Mouse (Mus musculus): ENCODE data around the gene Rarb. TPM values are rescaled to one million over a fixed set of nuclear protein-coding genes. Genes with fewer than 3 reads are reported as not detected.

Gene Rarb
- total RNA-seq (2014; rRNA removed) (13.3 and 16.7 TPM in 2 replicates), polyA plus RNA-seq (2015; fragmentation: Nextera tagmentation; extraction: Ambion mirVana) (4.4 and 5.3 TPM in 2 replicates)

GRCm38 (mm10) chr14:16818602-16819250 is at the start of gene Rarb:
TSS of gene Rarb (minus strand) at chr14:16819156.
- no peak within 1 kb of the TSS for H3K4me3 ChIP-seq (ENCODE audit: low read depth, low read length)
- H3K4me1 ChIP-seq (ENCODE audit: insufficient read depth, low read length) = peaks cover 6% of the 10 kb centered on the region; the same call in 1 of the 2 replicates
- no peaks in the 10 kb centered on the region for H3K36me3 ChIP-seq (ENCODE audit: insufficient read depth, low read length)
- H3K9ac ChIP-seq (replicated peaks; ENCODE audit: low read length, poor library complexity, severe bottlenecking) = no peak within 1 kb of the TSS
- DNase-seq (ENCODE audit: low spot score) (no peak), ATAC-seq (ENCODE audit: low FRiP score) (no peak)
- TF ChIP-seq CTCF (IDR thresholded peaks at IDR 0.05) = no peak
- H3K27me3 ChIP-seq (ENCODE audit: insufficient read depth, low read length) = no peaks in the 10 kb centered on the region
- H3K9me3 ChIP-seq (ENCODE audit: low read length) = no peaks in the 10 kb centered on the region
- H3K4me2 ChIP-seq (ENCODE audit: low read depth, low read length, poor library complexity, severe bottlenecking) = no peak within 1 kb of the TSS
- no peak within 1 kb of the TSS for H3K27ac ChIP-seq (ENCODE audit: low read depth, low read length)
- WGBS = 96% methylated on average over 4 of the region's 4 CpGs

- no peak overlapping the region for H3K4me2 ChIP-seq (ENCODE audit: low read depth, low read length, poor library complexity, severe bottlenecking)
- no peaks in the 10 kb centered on the region for H3K36me3 ChIP-seq (ENCODE audit: insufficient read depth, low read length)
- no peak for TF ChIP-seq CTCF (IDR thresholded peaks at IDR 0.05)
- 77% methylated on average over 3 of the region's 3 CpGs for WGBS
- no peaks in the 10 kb centered on the region for H3K9me3 ChIP-seq (ENCODE audit: low read length)
- no peaks in the 10 kb centered on the region for H3K4me1 ChIP-seq (ENCODE audit: insufficient read depth, low read length)
- ATAC-seq (ENCODE audit: low FRiP score) (no peak), DNase-seq (ENCODE audit: low spot score) (no peak)
- H3K27me3 ChIP-seq (ENCODE audit: insufficient read depth, low read length) = no peaks in the 10 kb centered on the region
- H3K9ac ChIP-seq (replicated peaks; ENCODE audit: low read length, poor library complexity, severe bottlenecking) = no peak overlapping the region
- no peak overlapping the region for H3K4me3 ChIP-seq (ENCODE audit: low read depth, low read length)
- H3K27ac ChIP-seq (ENCODE audit: low read depth, low read length) = no peak overlapping the region
Measured at GRCm38 (mm10) chr14:16842036-16842435, 23.1 kb upstream of the Rarb start.

GRCm38 (mm10) chr14:16841597-16841989 is 22.6 kb upstream of the Rarb start:
- ATAC-seq (ENCODE audit: low FRiP score) (no peak), DNase-seq (ENCODE audit: low spot score) (no peak)
- 71% methylated on average over 6 of the region's 6 CpGs for WGBS
- H3K9me3 ChIP-seq (ENCODE audit: low read length) = no peaks in the 10 kb centered on the region
- no peaks in the 10 kb centered on the region for H3K36me3 ChIP-seq (ENCODE audit: insufficient read depth, low read length)
- H3K4me1 ChIP-seq (ENCODE audit: insufficient read depth, low read length) = no peaks in the 10 kb centered on the region
- H3K9ac ChIP-seq (replicated peaks; ENCODE audit: low read length, poor library complexity, severe bottlenecking) = no peak overlapping the region
- H3K4me2 ChIP-seq (ENCODE audit: low read depth, low read length, poor library complexity, severe bottlenecking) = no peak overlapping the region
- H3K4me3 ChIP-seq (ENCODE audit: low read depth, low read length) = no peak overlapping the region
- no peak overlapping the region for H3K27ac ChIP-seq (ENCODE audit: low read depth, low read length)
- no peak for TF ChIP-seq CTCF (IDR thresholded peaks at IDR 0.05)
- H3K27me3 ChIP-seq (ENCODE audit: insufficient read depth, low read length) = no peaks in the 10 kb centered on the region

GRCm38 (mm10) chr14:16840951-16841596 is 22.1 kb upstream of the Rarb start:
- 43% methylated on average over 8 of the region's 8 CpGs for WGBS
- Histone ChIP-seq H3K27ac (ENCODE audit: low read depth, low read length) (no peak overlapping the region), H3K4me2 (ENCODE audit: low read depth, low read length, poor library complexity, severe bottlenecking) (no peak overlapping the region), H3K27me3 (ENCODE audit: insufficient read depth, low read length) (no peaks in the 10 kb centered on the region), H3K9ac (replicated peaks; ENCODE audit: low read length, poor library complexity, severe bottlenecking) (no peak overlapping the region), H3K4me3 (ENCODE audit: low read depth, low read length) (no peak overlapping the region), H3K4me1 (ENCODE audit: insufficient read depth, low read length) (no peaks in the 10 kb centered on the region), H3K36me3 (ENCODE audit: insufficient read depth, low read length) (no peaks in the 10 kb centered on the region), H3K9me3 (ENCODE audit: low read length) (no peaks in the 10 kb centered on the region)
- peak; percentile 86 for DNase-seq (ENCODE audit: low spot score)
- TF ChIP-seq CTCF (IDR thresholded peaks at IDR 0.05) = no peak
- no peak for ATAC-seq (ENCODE audit: low FRiP score)

GRCm38 (mm10) chr14:16840135-16840534 is 21.2 kb upstream of the Rarb start:
- Histone ChIP-seq H3K27ac (ENCODE audit: low read depth, low read length) (no peak overlapping the region), H3K4me3 (ENCODE audit: low read depth, low read length) (no peak overlapping the region), H3K9ac (replicated peaks; ENCODE audit: low read length, poor library complexity, severe bottlenecking) (no peak overlapping the region), H3K36me3 (ENCODE audit: insufficient read depth, low read length) (no peaks in the 10 kb centered on the region), H3K9me3 (ENCODE audit: low read length) (no peaks in the 10 kb centered on the region), H3K4me1 (ENCODE audit: insufficient read depth, low read length) (no peaks in the 10 kb centered on the region), H3K27me3 (ENCODE audit: insufficient read depth, low read length) (no peaks in the 10 kb centered on the region), H3K4me2 (ENCODE audit: low read depth, low read length, poor library complexity, severe bottlenecking) (no peak overlapping the region)
- TF ChIP-seq CTCF (IDR thresholded peaks at IDR 0.05) = no peak
- DNase-seq (ENCODE audit: low spot score) (no peak), ATAC-seq (ENCODE audit: low FRiP score) (no peak)
- 98% methylated on average over 2 of the region's 2 CpGs for WGBS

- DNase-seq (ENCODE audit: low spot score) = no peak
- no peak overlapping the region for H3K4me2 ChIP-seq (ENCODE audit: low read depth, low read length, poor library complexity, severe bottlenecking)
- 45% methylated on average over 1 of the region's 1 CpGs for WGBS
- no peaks in the 10 kb centered on the region for H3K27me3 ChIP-seq (ENCODE audit: insufficient read depth, low read length)
- TF ChIP-seq CTCF (IDR thresholded peaks at IDR 0.05) = no peak
- ATAC-seq (ENCODE audit: low FRiP score) = peak; percentile 71; the same call in 1 of the 2 replicates
- 0 out of 2 replicates have a peak, but pooled peaks cover 3% of the 10 kb centered on the region for H3K4me1 ChIP-seq (ENCODE audit: insufficient read depth, low read length)
- H3K36me3 ChIP-seq (ENCODE audit: insufficient read depth, low read length) = no peaks in the 10 kb centered on the region
- no peak overlapping the region for H3K27ac ChIP-seq (ENCODE audit: low read depth, low read length)
- no peaks in the 10 kb centered on the region for H3K9me3 ChIP-seq (ENCODE audit: low read length)
- no peak overlapping the region for H3K9ac ChIP-seq (replicated peaks; ENCODE audit: low read length, poor library complexity, severe bottlenecking)
- no peak overlapping the region for H3K4me3 ChIP-seq (ENCODE audit: low read depth, low read length)
Measured at GRCm38 (mm10) chr14:16815096-16815741, 3.7 kb downstream of the Rarb start.

Data from midbrain, postnatal 0 days (tissue).